In genomic region chr19:46644343-46644792, GRCm38 (mm10) we compare ENCODE assay signal across 11 mouse cellular contexts. TPM values are rescaled to one million over a fixed set of nuclear protein-coding genes. Genes with fewer than 3 reads are reported as not detected.
A peak's percentile ranks its signal among the peaks of the same experiment; 100 is the strongest.
DNase-seq lines count a peak whose midpoint lies in the region; ATAC-seq and TF ChIP-seq lines count a peak whose summit lies in the region.
"Had no signal": no experiment of that assay in that cellular context is flagged by ENCODE, and none has a peak within 500 bp of the region (broad histone marks: within the 10 kb centered on the region; RNA-seq: fewer than 3 reads in every experiment).

No protein-coding gene starts in this region.

- peak overlapping the region; percentile 93 for H3K27ac ChIP-seq in liver, adult 2 months (replicated peaks; ENCODE audit: insufficient read depth, low read depth, low read length)
- H3K27ac ChIP-seq in limb, embryonic 10.5 days, result 0 out of 2 replicates have a peak overlapping the region, but pooled peaks have one; percentile 37
- H3K27ac ChIP-seq in neural tube, embryonic 15.5 days (replicated peaks), result peak overlapping the region; percentile 73
- no peak overlapping the region; the same call in 1 of the 2 replicates for H3K27ac ChIP-seq in cerebellum, adult 2 months (ENCODE audit: insufficient read depth, low read length)

- no peak for TF ChIP-seq POLR2A in liver, adult 2 months (IDR thresholded peaks at IDR 0.05; ENCODE audit: extremely low read depth, insufficient read depth, low read length)
- TF ChIP-seq POLR2A in cerebellum, adult 2 months (IDR thresholded peaks at IDR 0.05; ENCODE audit: borderline replicate concordance, insufficient read depth, low read length), result no peak

- TF ChIP-seq CTCF in liver, adult 2 months (IDR thresholded peaks at IDR 0.05; ENCODE audit: low read depth, low read length), result no peak
- TF ChIP-seq CTCF in cerebellum, adult 2 months (IDR thresholded peaks at IDR 0.05; ENCODE audit: borderline replicate concordance, insufficient read depth, low read depth, low read length), result no peak

- H3K27me3 ChIP-seq in liver, adult 2 months (ENCODE audit: control insufficient read depth, insufficient read depth, low read length), result no peaks in the 10 kb centered on the region
- no peaks in the 10 kb centered on the region for H3K27me3 ChIP-seq in limb, embryonic 10.5 days (ENCODE audit: low read depth, poor library complexity, severe bottlenecking)
- H3K27me3 ChIP-seq in neural tube, embryonic 15.5 days (replicated peaks), result no peaks in the 10 kb centered on the region
- H3K27me3 ChIP-seq in cerebellum, adult 2 months (ENCODE audit: control insufficient read depth, insufficient read depth, low read length), result no peaks in the 10 kb centered on the region

- peak overlapping the region; percentile 71 for H3K9ac ChIP-seq in liver, adult 2 months (ENCODE audit: low read depth, low read length)
- no peak overlapping the region for H3K9ac ChIP-seq in neural tube, embryonic 15.5 days (replicated peaks)

- no peaks in the 10 kb centered on the region for H3K9me3 ChIP-seq in limb, embryonic 10.5 days (replicated peaks)
- no peaks in the 10 kb centered on the region for H3K9me3 ChIP-seq in neural tube, embryonic 15.5 days (replicated peaks)

- no peak overlapping the region for H3K4me3 ChIP-seq in liver, adult 2 months (ENCODE audit: insufficient read depth, low read depth, low read length)
- no peak overlapping the region for H3K4me3 ChIP-seq in limb, embryonic 10.5 days
- H3K4me3 ChIP-seq in neural tube, embryonic 15.5 days (replicated peaks), result no peak overlapping the region
- no peak overlapping the region for H3K4me3 ChIP-seq in cerebellum, adult 2 months (replicated peaks; ENCODE audit: insufficient read depth, low read depth, low read length)

- peak; percentile 66 for DNase-seq in adrenal gland, adult 2 months
- no peak for DNase-seq in adrenal gland, adult 8-10 months
- no peak for DNase-seq in liver, adult 2 months (ENCODE audit: extremely low read depth, low read depth, low spot score)
- DNase-seq in liver, result no peak
- DNase-seq in limb, embryonic 10.5 days (ENCODE audit: low spot score), result no peak
- no peak for DNase-seq in cerebellum, adult 2 months
- DNase-seq in thymus, adult 18-20 months, result no peak
- DNase-seq: cerebellum, adult 9-11 months; lung, adult 2 months; retina, postnatal 1 day had no signal

- H3K36me3 ChIP-seq in liver, adult 2 months (ENCODE audit: control insufficient read depth, insufficient read depth, low read length), result peaks cover 17% of the 10 kb centered on the region; the same call in 1 of the 2 replicates
- peaks cover 53% of the 10 kb centered on the region for H3K36me3 ChIP-seq in limb, embryonic 10.5 days
- H3K36me3 ChIP-seq in neural tube, embryonic 15.5 days, result peaks cover 7% of the 10 kb centered on the region

- H3K79me2 ChIP-seq in liver, adult 2 months (ENCODE audit: control insufficient read depth, insufficient read depth, low read length), result peaks cover 30% of the 10 kb centered on the region; the same call in 1 of the 2 replicates

- ATAC-seq in neural tube, embryonic 15.5 days (ENCODE audit: low FRiP score), result no peak

- no peak overlapping the region for H3K4me2 ChIP-seq in neural tube, embryonic 15.5 days

- WGBS in liver, adult 2 months, result 29% methylated on average over 10 of the region's 10 CpGs
- 87% methylated on average over 10 of the region's 10 CpGs for WGBS in limb, embryonic 10.5 days
- whole genome bisulfite sequencing in neural tube, embryonic 15.5 days, result 78% methylated on average over 10 of the region's 10 CpGs
- WGBS in cerebellum, adult 2 months, result 69% methylated on average over 10 of the region's 10 CpGs

- H3K4me1 ChIP-seq in liver, adult 2 months (ENCODE audit: control insufficient read depth, insufficient read depth, low read length), result peaks cover 60% of the 10 kb centered on the region
- H3K4me1 ChIP-seq in limb, embryonic 10.5 days, result peaks cover 67% of the 10 kb centered on the region
- H3K4me1 ChIP-seq in neural tube, embryonic 15.5 days, result peaks cover 60% of the 10 kb centered on the region
- H3K4me1 ChIP-seq in cerebellum, adult 2 months (ENCODE audit: control insufficient read depth, insufficient read depth, low read length), result peaks cover 41% of the 10 kb centered on the region

RNA-seq across cellular contexts. Expression of gene Cyp17a1, which starts 28.6 kb away (rescaled TPM):
- 1 to 10 TPM; 1.7 to 3.0 TPM for total RNA-seq in adrenal gland, adult 2 months (2021)
- 0.18 and 0.19 TPM in 2 replicates for polyA plus RNA-seq in adrenal gland, adult 2 months (2012; rRNA removed)
- 1 to 10 TPM; 1.7 to 3.9 (median 3.1) TPM for total RNA-seq in adrenal gland, adult 8-10 months (2022)
- 106 and 193 TPM in 2 replicates for total RNA-seq in liver, adult 2 months (2014; rRNA removed)
- polyA plus RNA-seq in liver, adult 2 months (2012; rRNA removed), result 85.1 and 113 TPM in 2 replicates
- polyA plus RNA-seq in limb, embryonic 10.5 days (2016; fragmentation: Nextera tagmentation; extraction: Ambion mirVana), result not detected in 2 replicates
- 0.23 TPM in 1 of 2 replicates, not detected in the other for polyA plus RNA-seq in neural tube, embryonic 15.5 days (2015; fragmentation: Nextera tagmentation; extraction: Ambion mirVana)
- polyA plus RNA-seq in cerebellum, adult 2 months (2012; rRNA removed), result 0.06 and 0.08 TPM in 2 replicates

RNA-seq across cellular contexts. Expression of gene Borcs7, which starts 45.3 kb away (rescaled TPM):
- total RNA-seq in adrenal gland, adult 2 months (2021), result 10 to 100 TPM; 13.5 to 14.5 TPM
- polyA plus RNA-seq in adrenal gland, adult 2 months (2012; rRNA removed), result 2.3 and 2.9 TPM in 2 replicates
- total RNA-seq in adrenal gland, adult 8-10 months (2022), result 10 to 100 TPM; 14.9 to 18.6 (median 17.1) TPM
- total RNA-seq in liver, adult 2 months (2014; rRNA removed), result 4.8 TPM in 2 replicates
- 2.9 and 3.9 TPM in 2 replicates for polyA plus RNA-seq in liver, adult 2 months (2012; rRNA removed)
- polyA plus RNA-seq in limb, embryonic 10.5 days (2016; fragmentation: Nextera tagmentation; extraction: Ambion mirVana), result 11.0 and 12.7 TPM in 2 replicates
- 24.7 and 29.8 TPM in 2 replicates for polyA plus RNA-seq in neural tube, embryonic 15.5 days (2015; fragmentation: Nextera tagmentation; extraction: Ambion mirVana)
- 19.0 and 19.1 TPM in 2 replicates for polyA plus RNA-seq in cerebellum, adult 2 months (2012; rRNA removed)

RNA-seq across cellular contexts. Expression of gene Wbp1l, which starts 45.5 kb away (rescaled TPM):
- total RNA-seq in adrenal gland, adult 2 months (2021), result 100 to 1,000 TPM; 136 to 156 TPM
- polyA plus RNA-seq in adrenal gland, adult 2 months (2012; rRNA removed), result 128 and 159 TPM in 2 replicates
- total RNA-seq in adrenal gland, adult 8-10 months (2022), result 100 to 1,000 TPM; 149 to 232 (median 189) TPM
- 66.7 and 90.9 TPM in 2 replicates for total RNA-seq in liver, adult 2 months (2014; rRNA removed)
- polyA plus RNA-seq in liver, adult 2 months (2012; rRNA removed), result 140 and 169 TPM in 2 replicates
- polyA plus RNA-seq in limb, embryonic 10.5 days (2016; fragmentation: Nextera tagmentation; extraction: Ambion mirVana), result 49.8 and 52.3 TPM in 2 replicates
- 34.1 and 34.5 TPM in 2 replicates for polyA plus RNA-seq in neural tube, embryonic 15.5 days (2015; fragmentation: Nextera tagmentation; extraction: Ambion mirVana)
- polyA plus RNA-seq in cerebellum, adult 2 months (2012; rRNA removed), result 24.9 and 28.3 TPM in 2 replicates

Comparison
In these comparisons a context has a peak if more than half of its experiments do, and no peak if none do; other contexts are left out.
1. RNA of gene Cyp17a1, which starts 28.6 kb away (polyA plus RNA-seq): 85.1 to 113 TPM in liver, adult 2 months; 0.18 to 0.19 TPM in adrenal gland, adult 2 months, 0.06 to 0.08 TPM in cerebellum, adult 2 months, not detected in limb, embryonic 10.5 days and 0.23 TPM in neural tube, embryonic 15.5 days; every median in the first group is over 10 times any median in the second.